In genomic region chr4:95899926-95900712, GRCm38 (mm10) we compare ENCODE assay signal across 9 mouse cellular contexts.
DNase-seq lines count a peak whose midpoint lies in the region; ATAC-seq and TF ChIP-seq lines count a peak whose summit lies in the region.
"Had no signal": no experiment of that assay in that cellular context is flagged by ENCODE, and none has a peak within 500 bp of the region (broad histone marks: within the 10 kb centered on the region; RNA-seq: fewer than 3 reads in every experiment).

No protein-coding gene starts in this region.

- 50% methylated on average over 4 of the region's 4 CpGs for WGBS in intestine, embryonic 14.5 days
- 57% methylated on average over 4 of the region's 4 CpGs for WGBS in intestine, postnatal 0 days
- 43% methylated on average over 4 of the region's 4 CpGs for WGBS in embryonic facial prominence, embryonic 13.5 days
- 56% methylated on average over 4 of the region's 4 CpGs for WGBS in limb, embryonic 14.5 days

- H3K36me3 ChIP-seq in intestine, embryonic 14.5 days (ENCODE audit: control insufficient read depth, insufficient read depth, low read length) = no peaks in the 10 kb centered on the region
- no peaks in the 10 kb centered on the region for H3K36me3 ChIP-seq in intestine, postnatal 0 days (ENCODE audit: control insufficient read depth, insufficient read depth)
- H3K36me3 ChIP-seq in embryonic facial prominence, embryonic 13.5 days = no peaks in the 10 kb centered on the region
- no peaks in the 10 kb centered on the region for H3K36me3 ChIP-seq in limb, embryonic 14.5 days (ENCODE audit: control insufficient read depth, insufficient read depth, low read length)

- H3K4me1 ChIP-seq in intestine, embryonic 14.5 days (replicated peaks; ENCODE audit: control insufficient read depth, insufficient read depth, low read length) = peaks cover 37% of the 10 kb centered on the region
- no peaks in the 10 kb centered on the region for H3K4me1 ChIP-seq in intestine, postnatal 0 days (replicated peaks; ENCODE audit: control insufficient read depth, insufficient read depth, low read length)
- H3K4me1 ChIP-seq in embryonic facial prominence, embryonic 13.5 days = peaks cover 59% of the 10 kb centered on the region
- H3K4me1 ChIP-seq in limb, embryonic 14.5 days (ENCODE audit: control insufficient read depth, insufficient read depth, low read length) = peaks cover 51% of the 10 kb centered on the region

- ATAC-seq in intestine, embryonic 14.5 days (replicated peaks; ENCODE audit: low FRiP score, low TSS enrichment, low read depth) = no peak
- ATAC-seq in intestine, postnatal 0 days = no peak
- no peak for ATAC-seq in embryonic facial prominence, embryonic 13.5 days (ENCODE audit: insufficient number of reproducible peaks, insufficient read depth, low FRiP score, low TSS enrichment, low read depth)
- ATAC-seq in limb, embryonic 14.5 days (ENCODE audit: low FRiP score, low read depth) = peak; percentile 27; the same call in 1 of the 2 replicates

- no peak for TF ChIP-seq CTCF in intestine, postnatal 0 days (IDR thresholded peaks at IDR 0.05; ENCODE audit: low read depth)

- H3K9ac ChIP-seq in intestine, embryonic 14.5 days (ENCODE audit: low read length) = no peak overlapping the region
- no peak overlapping the region for H3K9ac ChIP-seq in intestine, postnatal 0 days (ENCODE audit: low read depth, low read length)
- no peak overlapping the region for H3K9ac ChIP-seq in embryonic facial prominence, embryonic 13.5 days
- H3K9ac ChIP-seq in limb, embryonic 14.5 days (ENCODE audit: low read depth, low read length, severe bottlenecking) = no peak overlapping the region

- H3K4me2 ChIP-seq in intestine, embryonic 14.5 days (ENCODE audit: low read length) = no peak overlapping the region
- H3K4me2 ChIP-seq in intestine, postnatal 0 days (replicated peaks; ENCODE audit: low read depth) = no peak overlapping the region
- no peak overlapping the region for H3K4me2 ChIP-seq in embryonic facial prominence, embryonic 13.5 days
- H3K4me2 ChIP-seq in limb, embryonic 14.5 days (replicated peaks; ENCODE audit: low read depth, low read length, severe bottlenecking) = no peak overlapping the region

- no peak for DNase-seq in intestine, embryonic 14.5 days (ENCODE audit: low spot score)
- DNase-seq in adipocyte (ENCODE audit: low spot score) = peak; percentile 76
- no peak for DNase-seq in limb, embryonic 14.5 days (ENCODE audit: low spot score)
- DNase-seq in gastrocnemius, postnatal 4 days (ENCODE audit: low spot score in 2 of 2) = no peak
- DNase-seq in testis, postnatal 14 days (ENCODE audit: low spot score) = no peak
- DNase-seq: kidney, adult 18-20 months; thymus, postnatal 36 days had no signal

- no peak for TF ChIP-seq POLR2A in limb, embryonic 14.5 days (IDR thresholded peaks at IDR 0.05; ENCODE audit: borderline replicate concordance, extremely low read depth, insufficient read depth, insufficient read length)

- H3K9me3 ChIP-seq in intestine, embryonic 14.5 days (ENCODE audit: control insufficient read depth, low read length) = no peaks in the 10 kb centered on the region
- H3K9me3 ChIP-seq in intestine, postnatal 0 days (ENCODE audit: control insufficient read depth) = no peaks in the 10 kb centered on the region
- no peaks in the 10 kb centered on the region for H3K9me3 ChIP-seq in embryonic facial prominence, embryonic 13.5 days
- no peaks in the 10 kb centered on the region for H3K9me3 ChIP-seq in limb, embryonic 14.5 days (ENCODE audit: control insufficient read depth, low read length)

- H3K4me3 ChIP-seq in intestine, embryonic 14.5 days (ENCODE audit: low read depth, low read length) = no peak overlapping the region
- H3K4me3 ChIP-seq in intestine, postnatal 0 days (ENCODE audit: low read depth, low read length) = no peak overlapping the region
- no peak overlapping the region for H3K4me3 ChIP-seq in embryonic facial prominence, embryonic 13.5 days
- no peak overlapping the region for H3K4me3 ChIP-seq in limb, embryonic 14.5 days (replicated peaks; ENCODE audit: low read length)

- H3K27ac ChIP-seq in intestine, embryonic 14.5 days (ENCODE audit: low read depth) = peak overlapping the region; percentile 33
- H3K27ac ChIP-seq in intestine, postnatal 0 days (ENCODE audit: low read depth, low read length) = no peak overlapping the region
- peak overlapping the region; percentile 86 for H3K27ac ChIP-seq in embryonic facial prominence, embryonic 13.5 days
- H3K27ac ChIP-seq in limb, embryonic 14.5 days (replicated peaks; ENCODE audit: low read depth, low read length) = peak overlapping the region; percentile 68

- H3K27me3 ChIP-seq in intestine, embryonic 14.5 days (replicated peaks; ENCODE audit: control insufficient read depth, insufficient read depth, low read length) = no peaks in the 10 kb centered on the region
- H3K27me3 ChIP-seq in intestine, postnatal 0 days (replicated peaks; ENCODE audit: control insufficient read depth, insufficient read depth, low read length) = no peaks in the 10 kb centered on the region
- H3K27me3 ChIP-seq in embryonic facial prominence, embryonic 13.5 days = no peaks in the 10 kb centered on the region
- H3K27me3 ChIP-seq in limb, embryonic 14.5 days (ENCODE audit: control insufficient read depth, insufficient read depth, low read length) = no peaks in the 10 kb centered on the region
